Mouse (Mus musculus) gastrocnemius, postnatal 14 days (tissue): ENCODE data around the gene Aar2. TPM values are rescaled to one million over a fixed set of nuclear protein-coding genes. Genes with fewer than 3 reads are reported as not detected.

ENCODE experiments used
- DNase-seq: peaks from one replicate; pipeline ENCODE4 v3.0.0; 2021; ENCODE audit warnings: mixed read lengths
- intact Hi-C: fragments of 180-260 bp; cut with DNase I; formaldehyde crosslinking; loops from one replicate; pipeline ENCODE4 v1.15.1; 2025; ENCODE audit warnings: low total_unique reads
- total RNA-seq, 2 experiments: library from RNA; stranded (reverse); gene quantifications; 2 replicates each; pipeline ENCODE4 v1.2.3; 2021

Gene Aar2
- total RNA-seq, 2 experiments from 2014 or later, result 18.9 to 20.1 TPM

- no peak for DNase-seq
- intact Hi-C loops, result no loop called here
These were observed 66.3 kb downstream of the Aar2 start, which contains the start of gene Dlgap4 for GRCm38 (mm10) chr2:156613541-156614257. Dlgap4 (plus strand) TSS chr2:156613705.

DNA sequence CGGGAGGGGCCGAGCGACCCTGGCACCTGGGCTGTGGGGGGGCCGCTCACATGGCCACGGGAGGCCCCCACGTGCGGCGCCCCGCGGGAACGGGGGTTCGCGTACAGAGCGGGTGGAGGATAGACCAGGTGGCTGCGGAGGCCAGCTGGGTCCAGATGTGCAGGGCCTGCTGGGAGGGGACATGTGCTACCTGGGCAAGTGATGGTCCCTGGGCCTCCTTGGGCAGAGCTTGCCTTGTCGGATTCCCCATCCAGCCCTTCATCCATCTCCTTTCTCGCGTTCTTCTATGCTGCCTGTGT, 66.8 kb downstream of the Aar2 start:
- intact Hi-C loops, result no loop called here
- DNase-seq, result no peak

DNA sequence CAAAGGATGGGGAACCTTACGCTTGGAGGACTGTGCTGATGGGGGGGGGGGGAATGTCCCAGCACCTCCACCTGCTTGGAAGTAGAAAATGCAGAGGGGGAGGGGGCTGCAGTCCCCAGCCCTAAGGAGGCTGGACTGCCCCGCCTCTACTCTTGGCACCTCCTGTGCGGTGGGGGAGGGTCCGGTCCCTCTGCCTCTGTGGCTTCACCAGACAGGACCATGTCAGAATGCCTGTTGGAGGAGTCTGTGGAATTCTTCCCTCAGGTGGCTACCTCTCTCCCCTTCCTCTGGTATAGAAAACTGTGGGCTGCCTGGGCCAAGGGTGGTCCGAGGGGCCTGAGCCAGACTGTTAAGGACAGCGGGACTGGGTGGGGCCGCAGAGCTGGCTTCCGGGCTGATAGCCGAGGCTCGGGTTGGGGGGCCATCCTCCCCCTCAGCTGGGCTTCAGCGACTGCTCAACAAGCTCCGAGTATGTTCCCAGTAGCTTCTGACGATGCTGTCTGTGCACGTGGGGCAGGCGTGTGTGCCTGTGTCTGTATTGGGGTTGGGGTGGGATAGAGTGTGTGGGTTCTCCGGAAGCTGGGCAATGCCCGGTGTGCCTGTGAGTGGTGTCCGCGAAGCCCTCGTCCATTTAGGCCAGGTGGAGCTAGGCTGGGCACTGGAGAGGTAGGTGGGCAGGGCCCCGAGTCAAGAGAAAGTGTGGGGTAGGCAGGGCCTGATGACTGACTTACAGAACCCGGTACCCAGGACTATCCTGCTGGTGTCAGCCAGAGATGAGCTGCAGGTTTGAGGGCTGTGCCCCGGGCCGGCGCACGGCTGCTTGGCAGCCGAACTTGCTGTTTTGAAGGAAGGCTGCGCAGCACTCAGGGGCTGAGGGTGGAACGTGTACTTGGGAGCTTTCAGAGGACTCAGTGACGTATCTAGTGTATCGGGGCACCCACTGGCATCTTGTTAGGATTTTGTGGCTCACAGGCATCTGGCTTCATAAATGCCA, 67.6 kb downstream of the Aar2 start:
- intact Hi-C loops, result no loop called here
- DNase-seq, result no peak

- intact Hi-C loops, result no loop called here
- no peak for DNase-seq
These were observed 69.1 kb downstream of the Aar2 start for GRCm38 (mm10) chr2:156616513-156616912.

- intact Hi-C loops, result no loop called here
- DNase-seq, result no peak
These were observed 70.2 kb downstream of the Aar2 start for GRCm38 (mm10) chr2:156617536-156617935.

Other genes starting within 250 kb of the Aar2 start
- gene Cnbd2, start 235.3 kb upstream of the Aar2 start, total RNA-seq, result 1 to 10 TPM; 1.4 to 2.1 TPM
- gene Scand1, start 234.9 kb upstream of the Aar2 start, total RNA-seq, result 10 to 100 TPM; 61.1 to 65.0 TPM
- 10 to 100 TPM in 1 of 2 experiments, 1 to 10 TPM in 1; 8.0 to 11.8 TPM for gene Epb41l1, start 126.7 kb upstream of the Aar2 start, total RNA-seq
- gene Dlgap4, start 66.1 kb downstream of the Aar2 start, total RNA-seq, result 10 to 100 TPM; 54.6 to 77.3 TPM
- 100 to 1,000 TPM; 165 to 224 TPM for gene Myl9, start 227.8 kb downstream of the Aar2 start, total RNA-seq